Mouse (Mus musculus) adrenal gland, postnatal 4 days (tissue): ENCODE data around the gene Abca6. TPM values are rescaled to one million over a fixed set of nuclear protein-coding genes. Genes with fewer than 3 reads are reported as not detected.

Experiments used
- DNase-seq, 2 experiments: peaks; one replicate each; pipeline ENCODE4 v3.0.0; 2021 to 2022; ENCODE audit warnings: low spot score in 2 of 2, mixed read lengths in 2 of 2
- total RNA-seq, 2 experiments: library from RNA; stranded (reverse); gene quantifications; 2 replicates each; pipeline ENCODE4 v1.2.3; 2021

The Abca6 gene
- total RNA-seq, 2 experiments from 2014 or later = 3.2 to 9.8 TPM

DNA sequence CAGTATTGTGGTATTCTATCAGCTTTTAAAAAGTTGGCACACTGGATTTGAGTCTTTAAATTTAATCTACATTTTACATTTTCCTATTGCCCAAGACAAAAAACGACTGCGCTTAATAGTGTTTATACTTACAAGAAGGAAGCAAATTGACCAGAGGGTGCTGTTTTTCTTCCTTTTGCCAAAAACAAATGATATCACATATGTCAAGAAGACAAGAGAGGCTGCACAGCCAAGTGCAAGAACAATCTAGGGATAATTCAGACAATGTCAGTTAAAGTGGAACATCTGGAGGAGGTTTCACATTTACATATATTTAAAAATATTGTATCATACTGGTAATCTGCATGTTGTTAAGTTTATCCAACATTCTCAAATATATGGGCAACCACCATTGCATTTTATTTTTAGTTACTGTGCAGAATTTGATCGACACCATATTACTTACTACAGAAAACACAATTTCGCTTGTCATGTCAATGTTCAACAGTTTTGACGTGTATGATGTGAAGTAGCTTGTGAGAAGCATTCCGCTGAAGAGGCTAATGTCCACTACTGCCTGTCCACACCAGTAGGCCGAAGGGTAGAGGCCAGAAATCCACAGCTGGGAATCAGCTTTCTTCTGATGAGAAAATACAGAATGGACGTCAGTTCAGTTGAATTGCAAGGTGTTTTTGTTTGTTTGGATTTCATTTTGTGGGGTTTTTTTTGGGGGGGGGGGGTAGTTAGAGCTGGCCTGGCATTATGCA is 54.8 kb downstream of the Abca6 start:
- DNase-seq = no peak

DNA sequence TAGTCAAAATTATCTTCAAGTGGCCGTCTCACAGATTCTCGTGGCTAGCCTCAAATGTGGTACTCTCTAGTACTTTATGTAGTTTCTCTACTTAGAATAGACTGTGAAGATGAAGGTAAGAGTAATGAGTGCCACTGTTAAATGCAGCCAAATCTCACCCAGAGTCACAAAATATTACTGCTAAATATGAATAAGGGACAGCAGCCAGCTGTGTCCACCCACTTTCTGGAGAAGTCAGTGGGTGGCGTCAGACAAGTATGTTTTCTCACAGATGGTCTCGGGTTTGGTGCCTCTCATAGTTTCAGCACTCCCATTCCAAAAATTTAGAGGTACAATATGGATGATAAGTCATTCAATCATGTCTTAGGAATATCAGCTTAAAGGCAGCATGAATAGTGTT is 56.3 kb downstream of the Abca6 start:
- no peak for DNase-seq

DNA sequence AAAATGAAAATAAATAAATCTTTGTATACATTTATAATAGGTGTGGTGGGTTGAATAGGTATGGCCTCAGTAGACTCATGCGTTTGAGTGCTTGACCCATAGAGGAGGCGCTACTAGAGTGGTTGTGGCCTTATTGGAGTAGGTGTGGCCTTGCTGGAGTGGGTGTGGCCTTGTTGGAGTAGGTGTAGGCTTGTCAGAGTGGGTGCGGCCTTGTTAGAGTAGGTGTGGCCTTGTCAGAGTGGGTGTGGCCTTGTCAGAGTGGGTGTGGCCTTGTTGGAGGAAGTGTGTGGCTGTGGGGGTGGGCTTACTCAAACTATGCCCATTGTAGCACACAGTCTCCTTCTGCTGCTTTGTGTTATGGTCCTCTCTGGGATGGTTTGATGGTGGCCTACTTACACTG is 80.4 kb downstream of the Abca6 start:
- DNase-seq = no peak

DNA sequence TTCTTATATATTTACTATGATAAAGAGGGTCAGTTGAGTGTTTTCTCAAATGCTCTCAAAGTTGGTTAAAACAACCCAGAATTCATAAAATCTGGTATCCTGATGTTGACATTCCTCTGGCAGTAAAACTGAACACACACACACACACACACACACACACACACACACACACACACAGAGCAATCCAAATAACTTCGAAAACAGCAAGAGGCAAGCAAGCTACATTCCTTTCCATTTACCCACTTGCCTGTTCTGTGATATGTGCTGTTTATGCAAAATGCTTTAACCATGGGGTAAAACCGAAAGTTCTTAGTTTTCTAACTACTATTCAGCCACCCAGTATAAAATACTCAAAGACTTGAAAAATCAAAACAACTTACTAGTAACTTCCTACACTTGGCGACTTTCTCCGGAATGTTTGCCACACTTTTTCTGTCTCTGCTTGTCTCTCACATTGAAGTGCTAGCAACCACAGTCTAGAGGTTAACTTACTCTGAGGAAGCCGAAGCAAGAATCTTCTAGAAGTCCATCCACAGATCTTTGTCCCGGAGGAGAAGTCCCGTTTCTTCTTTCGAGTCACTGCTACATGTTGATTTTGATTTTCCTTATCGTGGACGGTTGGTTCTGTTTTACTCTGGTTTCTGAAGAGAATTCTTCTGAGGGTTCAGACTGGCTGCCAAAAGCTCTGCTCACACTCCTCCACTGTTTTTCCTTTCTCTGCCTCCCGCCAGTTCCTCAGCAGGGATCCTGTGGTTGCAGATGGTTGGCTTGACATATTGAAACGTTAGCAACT is 83.9 kb downstream of the Abca6 start, which contains the start of gene Abca9:
Abca9 (minus strand) TSS at position 738 of the 793 bp plus-strand sequence.
- DNase-seq = no peak

DNA sequence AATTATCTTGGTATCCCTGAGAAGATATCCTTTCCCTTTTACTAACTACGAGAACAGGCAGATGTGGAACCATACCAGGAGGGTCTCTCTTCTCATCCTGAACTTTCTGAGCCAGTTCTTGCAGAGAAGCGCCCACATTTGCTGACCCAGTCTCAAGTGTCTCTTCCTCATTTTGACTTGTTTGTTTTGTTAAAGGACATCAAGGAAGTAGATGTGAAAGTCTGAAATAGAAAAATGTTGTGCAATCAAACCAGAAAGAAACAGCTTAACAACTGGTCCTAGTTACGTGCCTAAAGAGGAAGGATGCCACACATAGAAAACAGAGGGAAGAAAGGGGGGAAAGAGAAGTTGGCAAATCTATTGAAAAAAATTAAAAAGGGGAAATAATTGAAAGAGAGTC is 85.8 kb downstream of the Abca6 start:
- DNase-seq = no peak

DNA sequence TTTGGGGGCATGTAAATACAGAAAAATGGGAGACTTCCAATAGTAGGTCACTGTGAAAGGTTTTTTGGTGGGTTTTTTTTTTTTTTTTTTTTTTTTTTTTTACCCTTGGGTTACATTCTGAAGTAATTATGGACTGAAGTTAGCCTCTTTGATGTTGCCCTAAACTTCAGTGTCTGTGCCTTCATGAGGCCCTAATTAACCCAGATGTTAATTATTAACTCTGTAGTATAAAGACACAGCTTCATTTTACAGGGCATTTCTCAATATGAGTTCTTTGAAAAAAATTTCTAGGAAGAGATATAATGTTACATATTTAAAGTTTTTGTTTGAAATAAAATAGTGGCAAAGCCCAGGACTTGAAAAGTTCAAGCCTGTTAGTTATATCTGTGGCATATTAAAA is 86.2 kb downstream of the Abca6 start:
- DNase-seq = no peak

DNA sequence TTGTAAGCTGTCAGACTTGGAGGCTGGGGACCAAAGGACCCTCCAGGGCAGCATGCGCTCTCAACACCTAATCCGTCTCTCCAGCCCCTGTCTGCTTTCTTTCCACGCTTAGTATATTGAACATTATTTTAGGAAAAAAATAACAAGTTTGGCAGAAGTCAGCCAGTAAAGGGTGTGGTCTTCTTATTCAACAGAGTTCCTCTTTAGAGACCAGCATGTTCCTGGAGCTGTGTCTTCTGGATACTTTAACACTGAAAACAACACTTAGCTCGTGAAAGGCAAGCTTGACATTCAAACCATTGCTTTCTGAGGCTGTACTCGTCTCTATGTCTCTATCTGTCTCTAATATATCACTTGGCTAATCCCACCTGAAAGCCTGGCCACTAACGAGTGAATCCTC is 94.5 kb downstream of the Abca6 start:
- DNase-seq = no peak

DNA sequence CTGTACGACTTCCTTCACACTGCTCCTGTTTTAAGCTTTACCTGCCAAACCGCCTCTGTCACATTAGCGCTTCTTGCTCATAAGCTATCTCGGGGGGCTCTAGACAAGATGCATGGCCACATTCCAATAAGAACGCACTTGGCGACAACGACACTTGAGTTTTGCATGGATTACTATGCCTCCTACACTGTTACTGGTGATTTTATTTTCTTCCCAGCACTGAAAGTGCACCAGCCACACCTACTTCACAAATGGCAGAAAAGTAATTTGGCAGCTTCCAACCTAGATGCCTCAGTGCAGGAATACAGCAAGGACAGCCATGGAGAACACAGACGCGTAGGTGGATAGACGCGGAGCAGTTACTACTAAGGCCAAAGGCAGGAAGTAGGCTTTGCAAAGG is 95.6 kb downstream of the Abca6 start:
- DNase-seq = no peak

DNA sequence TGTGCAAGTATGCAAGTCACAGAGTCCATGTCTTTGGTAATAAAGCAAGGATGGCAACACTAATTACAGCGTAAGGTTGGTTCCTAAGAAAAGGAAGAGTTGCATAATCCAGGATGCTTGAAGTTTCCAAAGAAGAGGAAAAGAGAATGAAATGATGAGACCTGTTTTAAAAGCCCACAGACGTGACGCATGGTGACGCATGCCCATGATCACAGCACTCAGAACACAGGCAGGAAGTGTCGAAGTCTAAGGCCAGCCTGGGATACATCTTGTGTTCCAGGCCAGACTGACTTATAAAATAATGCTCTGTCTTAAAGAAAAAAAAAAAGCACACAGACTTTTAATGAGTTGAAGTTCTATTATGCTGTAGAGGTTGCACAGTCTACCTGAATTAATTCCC is 103.9 kb downstream of the Abca6 start:
- no peak for DNase-seq

DNA sequence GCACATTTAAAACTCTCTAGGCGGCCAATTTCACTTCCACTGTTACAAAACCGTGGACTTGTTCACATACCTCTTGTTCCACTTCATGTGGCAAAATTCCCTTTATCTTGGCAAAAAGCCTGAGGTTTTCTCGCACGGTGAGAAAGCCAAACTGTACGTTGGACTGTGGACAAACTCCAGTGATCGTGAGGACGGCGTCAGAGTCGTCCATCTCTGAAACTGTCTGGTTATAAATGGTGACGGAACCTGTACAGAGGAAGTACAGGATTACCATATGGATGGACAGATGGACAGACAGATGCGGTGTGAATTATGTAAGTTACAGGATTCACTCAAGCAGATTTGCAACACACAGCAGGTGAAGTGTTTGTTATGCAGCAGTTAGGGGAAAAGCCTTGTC is 106.2 kb downstream of the Abca6 start:
- no peak for DNase-seq

DNA sequence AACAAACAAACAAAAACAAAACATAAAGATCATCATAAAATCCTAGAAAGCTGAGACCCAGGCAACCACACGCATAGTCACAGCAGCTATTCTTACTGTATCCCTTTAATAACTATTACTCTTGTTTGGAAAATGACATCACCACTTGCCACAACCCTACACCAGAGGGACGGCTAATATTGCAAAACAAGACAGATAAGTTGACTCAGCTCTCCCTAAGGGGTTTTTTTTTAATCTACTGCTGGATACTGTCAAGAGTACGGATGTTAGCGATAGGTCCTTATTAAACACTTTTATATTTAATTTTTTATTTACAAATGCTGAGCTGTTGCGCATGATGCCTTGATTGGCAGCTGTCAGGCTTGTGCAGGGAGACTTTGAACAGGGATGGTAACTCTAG is 120.8 kb downstream of the Abca6 start:
- no peak for DNase-seq

Other genes starting within 250 kb of the Abca6 start
- 10 to 100 TPM; 32.6 to 34.8 TPM for gene Abca8a, start 155.8 kb downstream of the Abca6 start, total RNA-seq
- gene Abca9, start 83.6 kb downstream of the Abca6 start, total RNA-seq = 10 to 100 TPM; 11.5 TPM
- 10 to 100 TPM; 14.3 to 15.2 TPM for gene Abca5, start 85.9 kb upstream of the Abca6 start, total RNA-seq
- gene Map2k6, start 147.3 kb upstream of the Abca6 start, total RNA-seq = 10 to 100 TPM; 14.1 to 16.2 TPM